Mouse (Mus musculus): Measurements from ENCODE around the gene Acin1. TPM values are rescaled to one million over a fixed set of nuclear protein-coding genes. Genes with fewer than 3 reads are reported as not detected.

Gene Acin1
- polyA plus RNA-seq, 2 experiments from 2014 or later, result 136 to 148 TPM

GRCm38 (mm10) chr14:54698733-54699132, 12.0 kb upstream of the Acin1 start, which contains the start of gene Gm29776:
Gene Gm29776, minus strand, starts transcription at chr14:54698833.
- ATAC-seq, result no peak

GRCm38 (mm10) chr14:54696752-54697151, 10.0 kb upstream of the Acin1 start:
- ATAC-seq, result no peak

DNA sequence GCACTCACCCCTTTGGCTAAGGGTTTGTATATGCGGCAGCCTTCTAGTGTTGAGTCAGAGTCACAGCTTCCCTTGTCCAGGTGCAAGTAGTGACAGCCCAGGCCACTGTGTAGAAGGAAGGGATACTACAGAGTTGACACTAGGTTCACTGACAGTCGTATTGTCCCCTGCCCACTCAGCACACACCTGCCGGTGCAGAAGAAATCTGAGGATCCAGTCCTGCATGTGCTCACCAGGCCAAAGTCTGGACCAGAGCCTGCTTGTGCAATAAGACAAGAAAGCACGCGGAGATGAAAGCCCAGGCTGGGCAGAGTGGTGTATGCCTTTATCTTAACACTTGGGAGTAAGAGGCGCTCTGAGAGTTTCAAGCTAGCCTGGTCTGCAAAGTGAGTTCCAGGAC, 8.3 kb upstream of the Acin1 start:
- no peak for ATAC-seq

GRCm38 (mm10) chr14:54687251-54687650, 520 bp upstream of the Acin1 start:
- no peak for ATAC-seq

DNA sequence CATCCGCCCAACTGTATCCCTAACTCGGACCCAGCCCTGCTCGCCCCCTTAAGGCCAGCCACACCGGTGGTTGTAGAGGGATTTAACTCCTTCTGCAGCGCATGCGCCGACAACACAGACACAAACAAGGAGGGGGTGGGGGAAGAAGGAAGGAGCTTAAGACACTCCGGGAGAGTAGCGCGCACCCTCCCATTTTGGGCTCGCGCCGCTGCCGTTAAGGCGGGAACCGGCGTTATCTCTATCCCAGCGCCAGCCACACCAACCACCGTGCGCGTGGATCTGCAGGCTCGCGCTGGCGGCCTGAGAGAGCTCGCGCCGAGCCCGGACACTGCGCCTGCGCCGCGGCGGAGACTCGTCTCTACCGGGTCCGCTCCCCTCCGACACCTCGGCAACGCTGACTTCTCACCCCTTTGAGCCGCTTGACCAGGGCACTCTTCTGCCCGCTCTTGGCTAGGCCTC, 639 bp downstream of the Acin1 start, which contains the start of gene 1700123O20Rik:
TSS of gene 1700123O20Rik (plus strand) at position 154 of the 459 bp plus-strand sequence.
- ATAC-seq, result peak; percentile 26

DNA sequence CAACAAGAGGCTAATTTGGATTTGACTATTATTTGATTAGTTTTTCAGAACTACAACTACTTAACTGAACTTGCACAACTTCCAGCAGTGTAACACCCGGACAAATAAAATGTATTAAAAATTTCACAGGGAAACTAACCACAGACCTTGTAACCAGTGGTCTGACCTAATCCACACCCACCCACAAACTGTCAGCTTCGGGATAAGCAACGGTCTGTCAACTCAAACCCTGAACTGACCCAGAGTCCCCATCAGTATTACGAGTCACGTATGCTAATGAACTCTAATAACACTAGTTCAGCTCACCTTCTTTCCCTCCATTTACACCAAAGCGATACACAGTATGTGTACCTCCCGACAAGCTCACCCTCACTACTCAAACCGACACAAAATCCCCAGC, 1.3 kb downstream of the Acin1 start:
- no peak for ATAC-seq

GRCm38 (mm10) chr14:54682396-54682795, 4.3 kb downstream of the Acin1 start:
- no peak for ATAC-seq

DNA sequence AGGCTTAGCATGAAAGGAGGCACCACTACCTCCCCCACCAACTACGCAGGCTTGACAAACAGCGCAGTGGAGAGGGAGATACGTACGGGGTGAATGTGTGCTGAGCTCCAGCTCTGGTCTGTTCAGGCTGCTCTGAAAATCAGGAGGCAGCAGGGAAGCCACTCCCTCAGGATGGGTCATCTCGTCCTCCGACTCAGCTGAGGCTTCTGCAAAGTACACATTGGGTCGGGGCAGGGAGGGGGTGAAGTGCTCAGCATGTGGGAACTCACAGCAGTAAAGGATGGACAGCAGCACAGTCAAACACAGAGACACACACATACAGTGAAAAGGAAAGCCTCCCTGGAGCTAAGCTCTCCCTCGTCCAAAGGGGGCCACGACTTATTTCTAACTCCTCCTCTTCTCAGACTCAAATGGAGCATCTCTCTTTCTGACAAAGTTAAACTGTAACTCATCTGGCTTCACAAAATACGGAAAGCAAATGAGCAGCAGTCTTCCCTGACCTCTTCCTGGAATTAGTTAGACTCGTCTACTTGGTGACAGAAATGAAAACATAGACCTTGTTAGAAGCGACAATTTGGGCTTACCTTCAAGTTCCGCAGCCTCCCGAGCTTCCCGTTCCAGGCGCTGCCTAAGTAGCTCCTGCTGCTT, 8.0 kb downstream of the Acin1 start:
- no peak for ATAC-seq

- ATAC-seq, result no peak
Measured at GRCm38 (mm10) chr14:54676290-54676689, 10.4 kb downstream of the Acin1 start.

DNA sequence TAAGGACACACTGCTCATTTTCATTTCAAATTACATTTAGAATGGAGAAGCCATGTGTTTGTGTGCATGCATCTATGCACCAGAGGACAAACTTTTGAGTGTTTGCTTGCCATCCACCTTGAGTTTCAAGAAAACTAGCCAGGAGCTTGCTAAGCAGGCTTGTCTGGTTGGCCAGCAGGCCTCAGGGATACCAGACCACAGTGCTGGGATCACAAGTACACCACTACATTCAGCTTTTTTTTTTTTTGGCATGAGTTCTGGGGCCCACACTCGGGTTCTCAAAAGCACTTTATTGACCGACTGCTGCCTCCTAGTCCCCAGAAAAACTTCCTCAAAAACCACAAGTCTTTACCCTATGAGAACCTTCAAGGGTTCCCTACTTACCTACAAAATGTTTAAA, 12.4 kb downstream of the Acin1 start:
- no peak for ATAC-seq

DNA sequence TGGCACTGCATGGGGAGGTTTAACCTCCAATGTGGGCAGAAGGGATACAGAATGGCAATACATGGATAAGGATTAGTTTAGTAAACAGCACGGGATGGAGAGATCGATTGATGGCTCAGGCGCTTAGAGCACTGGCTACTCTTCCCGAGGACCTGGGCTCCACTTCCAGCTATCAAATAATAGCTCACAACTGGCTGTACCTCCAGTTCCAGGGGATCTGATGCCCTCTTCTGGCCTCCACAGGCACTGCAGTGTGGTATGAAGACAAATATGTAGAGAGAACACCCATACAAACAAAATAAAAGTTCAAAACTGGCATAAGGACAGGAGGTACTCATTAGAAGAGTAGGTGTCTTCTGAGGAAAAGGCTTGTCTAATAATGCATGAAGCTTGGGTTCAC, 17.4 kb downstream of the Acin1 start:
- ATAC-seq, result peak; percentile 57

DNA sequence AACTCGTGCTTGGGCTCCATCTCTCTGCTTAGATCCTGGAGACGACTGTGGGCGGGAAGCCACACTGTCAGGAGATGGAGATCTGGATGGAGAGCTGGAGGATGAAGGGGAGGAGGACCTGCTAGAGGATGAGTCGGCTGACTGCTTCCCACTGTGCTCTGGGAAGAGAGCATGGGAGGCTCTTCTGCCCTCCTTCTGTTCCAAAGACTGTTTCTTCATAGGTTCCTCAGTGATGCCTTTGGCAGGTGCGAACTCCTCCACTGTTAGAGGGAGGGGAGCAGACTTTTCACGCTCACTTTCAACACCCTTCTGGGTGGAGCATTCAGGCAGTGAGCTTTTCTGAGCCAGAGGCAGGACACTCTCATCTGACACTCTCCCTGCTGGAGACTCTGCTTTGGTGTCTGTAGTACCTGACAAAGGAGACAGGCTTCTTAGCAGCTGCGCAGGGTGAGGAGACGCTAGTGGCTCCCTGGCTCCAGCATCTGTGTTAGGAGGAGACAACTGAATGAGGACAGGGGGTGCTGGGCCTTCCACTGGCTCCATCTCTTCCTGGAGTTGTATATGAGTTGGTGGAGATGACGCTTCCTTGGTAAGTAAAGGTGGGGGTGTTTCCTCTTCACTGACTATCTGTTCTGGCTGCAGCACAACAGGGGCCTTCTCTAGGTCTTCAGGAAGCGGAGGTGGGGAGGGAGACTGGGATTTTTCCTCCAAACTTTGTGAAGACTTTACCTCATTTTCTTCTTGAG, 22.1 kb downstream of the Acin1 start:
- ATAC-seq, result no peak

- ATAC-seq, result no peak
Measured at GRCm38 (mm10) chr14:54660009-54660408, 26.7 kb downstream of the Acin1 start.

DNA sequence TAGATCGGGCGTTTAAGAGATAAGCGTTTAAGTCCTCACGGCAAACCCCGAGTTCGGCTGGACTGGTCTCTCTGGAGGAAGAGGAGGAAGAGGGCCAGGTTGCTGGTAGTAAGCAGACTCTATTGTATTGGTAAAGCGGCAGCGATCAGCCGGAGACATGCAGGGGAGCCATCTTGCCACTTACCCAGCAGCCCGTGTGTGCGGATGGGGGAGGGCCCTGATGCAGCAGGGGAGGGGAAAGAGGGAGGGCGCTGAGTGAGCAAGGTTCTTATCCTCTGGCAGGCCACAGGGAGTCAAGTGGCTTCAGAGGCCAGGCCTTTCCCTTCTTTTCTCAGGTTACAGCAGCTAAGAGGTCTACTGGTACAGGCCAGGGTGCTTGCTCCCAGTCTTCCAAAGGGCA, 33.2 kb downstream of the Acin1 start:
- peak; percentile 83 for ATAC-seq

GRCm38 (mm10) chr14:54652787-54653186, 33.9 kb downstream of the Acin1 start:
- no peak for ATAC-seq

DNA sequence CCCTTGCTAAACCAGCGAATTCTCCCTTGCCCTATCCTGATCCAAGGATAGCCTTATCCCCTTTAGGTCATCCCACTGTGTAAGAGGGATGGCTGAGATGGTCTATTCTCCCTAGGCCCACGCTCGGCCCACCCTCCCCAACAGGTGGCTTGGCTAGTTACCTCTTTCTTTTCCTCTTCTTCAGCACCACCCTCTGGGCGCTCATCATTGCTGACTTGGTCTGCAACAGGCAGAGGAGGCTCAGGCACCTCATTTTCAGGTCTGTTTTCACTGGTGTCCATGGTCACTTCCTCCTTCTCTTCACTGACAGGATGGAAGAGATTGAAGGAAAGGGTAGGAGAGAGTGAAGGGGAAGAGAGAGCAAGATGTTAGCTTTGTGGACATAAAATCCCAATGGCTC, 35.2 kb downstream of the Acin1 start:
- no peak for ATAC-seq

DNA sequence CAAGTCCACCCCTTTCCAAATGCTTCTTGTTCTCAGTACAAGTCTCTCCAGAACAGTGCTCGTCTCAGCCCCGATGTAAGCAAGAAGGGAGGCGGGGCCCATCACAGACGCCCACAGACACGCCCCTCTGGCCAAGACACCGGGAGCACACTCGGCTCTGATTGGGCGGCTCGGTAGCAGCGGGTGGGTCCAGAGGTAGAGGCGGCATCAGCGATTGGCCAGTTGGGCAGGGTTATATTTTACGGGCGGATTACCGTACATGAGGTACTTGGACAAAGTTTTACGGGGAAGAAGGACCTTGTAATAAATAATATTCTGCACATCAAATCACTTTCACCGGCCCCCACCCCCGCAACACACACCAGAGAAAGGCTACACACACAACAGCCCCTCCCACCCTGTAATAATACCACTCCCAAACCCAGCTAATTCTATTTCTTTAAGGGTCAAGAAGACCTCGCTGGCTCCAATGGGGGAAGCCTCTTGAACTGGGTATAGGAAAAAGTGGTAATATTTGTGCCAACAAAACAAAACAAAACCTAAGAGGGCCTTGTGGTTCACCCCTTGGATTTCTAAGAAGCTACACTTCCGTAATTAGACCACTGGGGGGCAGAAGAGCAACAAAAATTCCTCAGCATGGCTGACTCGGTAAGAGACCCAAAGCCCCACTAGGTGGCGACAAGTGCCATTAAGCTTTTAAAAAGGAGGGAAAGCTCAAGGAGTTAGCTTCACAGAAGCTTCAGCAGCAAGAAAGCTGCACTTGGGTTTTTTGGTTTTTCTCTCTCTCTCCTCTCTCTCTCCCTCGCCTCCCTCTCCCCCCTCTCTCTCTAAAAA, 35.9 kb downstream of the Acin1 start:
- peak; percentile 74 for ATAC-seq

DNA sequence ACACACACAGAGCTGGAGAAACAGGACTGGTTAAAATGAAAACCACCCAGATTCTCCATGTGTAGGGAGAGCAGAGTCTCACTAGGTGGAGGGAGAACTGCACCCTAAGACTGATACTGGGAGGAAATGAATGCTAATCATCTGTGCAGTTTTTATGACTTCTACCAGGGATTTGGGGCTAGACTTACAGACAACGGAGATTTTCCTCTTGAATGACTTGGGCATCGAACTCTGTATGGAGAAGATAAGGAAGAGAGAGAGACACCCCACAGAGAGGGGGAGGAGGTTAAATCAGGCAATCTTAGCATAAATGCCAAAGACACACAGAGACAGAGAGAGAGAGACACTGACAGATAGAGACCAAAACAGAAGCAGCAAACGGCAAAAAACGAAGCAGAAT, 38.8 kb downstream of the Acin1 start:
- no peak for ATAC-seq

DNA sequence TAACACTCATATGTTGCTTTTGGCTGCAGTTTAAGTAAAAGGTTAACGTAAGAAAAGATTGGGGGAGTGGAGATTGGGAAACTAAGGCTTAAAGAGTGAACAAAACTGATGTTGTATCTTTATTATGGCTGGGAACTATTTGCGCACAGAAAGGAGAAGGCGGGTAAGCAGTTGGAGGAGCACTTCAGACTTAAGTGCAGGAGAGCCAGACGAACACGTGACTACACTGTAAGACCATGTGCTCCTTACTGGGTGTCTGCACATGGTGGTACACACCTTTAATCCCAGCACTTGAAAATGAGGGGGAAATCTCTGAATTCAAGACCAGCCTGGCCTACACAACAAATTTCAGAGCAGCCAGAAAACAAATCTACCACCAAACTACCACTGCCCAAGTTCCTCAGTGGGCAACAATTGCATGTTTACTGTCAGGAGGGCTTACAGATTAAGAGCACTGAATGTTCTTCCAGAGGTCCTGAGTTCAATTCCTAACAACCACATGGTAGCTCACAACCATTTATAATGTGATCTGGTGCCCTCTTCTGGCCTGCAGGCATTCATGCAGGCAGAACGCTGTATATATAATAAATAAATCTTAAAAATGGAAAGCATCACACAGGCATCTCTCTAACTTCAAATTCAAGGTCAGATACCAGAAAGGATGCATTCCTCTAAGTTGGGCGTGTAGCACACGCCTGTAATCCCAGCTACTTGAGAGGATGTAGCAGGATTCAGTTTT, 39.7 kb downstream of the Acin1 start:
- no peak for ATAC-seq

DNA sequence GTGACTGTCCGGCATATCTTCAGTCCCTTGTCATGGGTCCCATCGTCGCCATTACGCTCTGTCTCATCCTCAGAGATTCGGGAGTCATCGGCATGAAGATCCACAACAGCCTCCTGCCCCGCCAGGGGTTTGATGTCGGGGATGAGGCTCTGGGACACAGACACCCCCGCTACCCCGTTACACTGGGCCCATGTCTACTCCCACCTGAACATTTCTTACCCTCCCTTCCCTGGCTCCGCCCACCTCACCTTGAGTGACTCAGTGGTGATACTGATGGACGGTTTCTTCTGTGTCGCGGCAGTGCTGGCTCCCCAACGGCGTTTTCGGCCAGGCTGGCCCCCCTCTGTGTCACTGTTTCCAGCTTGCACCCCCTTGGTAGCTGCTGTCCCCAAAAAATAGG, 40.3 kb downstream of the Acin1 start:
- no peak for ATAC-seq

DNA sequence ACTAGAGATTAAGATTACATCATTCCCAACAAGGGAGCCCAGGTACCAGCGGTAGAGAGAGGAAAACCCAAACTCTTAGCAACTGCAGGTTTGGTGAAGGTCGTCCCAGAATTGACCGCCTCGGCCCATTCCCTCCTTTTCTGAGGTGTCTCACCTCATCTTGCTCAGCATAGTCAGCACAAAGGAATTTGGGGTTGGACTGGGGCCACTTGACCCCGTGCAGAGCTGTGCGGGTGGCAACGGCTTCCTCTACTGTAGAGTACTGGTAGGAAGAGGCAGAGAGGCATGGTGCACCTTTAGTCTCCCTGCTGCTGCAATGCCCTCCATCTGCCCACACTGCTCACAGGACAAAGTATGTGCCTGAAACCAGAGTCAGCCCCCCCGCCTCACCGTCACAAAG, 42.4 kb downstream of the Acin1 start:
- no peak for ATAC-seq

DNA sequence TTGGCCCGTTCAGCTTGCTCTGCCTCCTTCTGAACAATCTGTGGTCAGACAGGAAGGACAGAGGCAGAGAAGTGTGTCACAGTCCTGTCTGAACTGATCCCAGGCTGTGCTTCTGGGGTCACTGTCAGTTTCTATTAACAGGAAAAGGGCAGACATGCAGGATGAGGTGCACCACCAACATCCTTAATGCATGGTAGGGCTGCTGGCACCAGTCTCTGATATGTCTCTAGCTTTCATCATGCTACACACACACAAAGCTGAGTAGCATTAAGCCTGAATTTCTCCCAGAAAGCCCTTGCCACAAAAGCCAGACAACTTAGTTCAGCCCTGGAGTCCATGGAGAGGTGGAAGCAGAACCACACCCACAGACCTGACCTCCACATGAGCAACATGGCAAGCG, 43.7 kb downstream of the Acin1 start:
- no peak for ATAC-seq
